Mouse (Mus musculus): ENCODE data around the gene Tctex1d1. TPM values are rescaled to one million over a fixed set of nuclear protein-coding genes. Genes with fewer than 3 reads are reported as not detected.
A peak's percentile ranks its signal among the peaks of the same experiment; 100 is the strongest.

Tctex1d1 gene
- total RNA-seq, 1 experiment from 2014 or later: not detected

DNA sequence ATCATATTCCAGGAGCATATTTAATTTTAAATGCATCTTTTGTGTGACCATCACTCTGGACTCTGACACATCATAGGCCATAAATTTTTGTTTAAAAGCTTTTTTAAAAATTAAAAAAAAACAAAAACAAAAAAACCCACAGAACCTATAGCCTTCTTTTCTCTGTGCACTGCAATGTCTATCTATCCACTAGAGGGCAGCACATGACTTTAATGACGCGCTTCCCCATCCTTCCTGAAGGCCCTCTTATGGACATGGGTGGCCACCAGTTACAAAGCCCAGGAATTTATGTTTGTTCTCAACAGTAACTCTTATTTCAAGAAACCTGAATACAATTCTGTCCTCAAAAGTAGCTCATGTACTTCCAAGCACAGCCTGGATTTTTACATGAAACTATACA is 8.5 kb downstream of the Tctex1d1 start:
- peak; percentile 77 for ATAC-seq (replicated peaks; ENCODE audit: insufficient number of reproducible peaks, low FRiP score, low TSS enrichment, poor library complexity, severe bottlenecking)

GRCm38 (mm10) chr4:102987325-102987724 is 8.9 kb downstream of the Tctex1d1 start:
- ATAC-seq (replicated peaks; ENCODE audit: insufficient number of reproducible peaks, low FRiP score, low TSS enrichment, poor library complexity, severe bottlenecking): no peak

DNA sequence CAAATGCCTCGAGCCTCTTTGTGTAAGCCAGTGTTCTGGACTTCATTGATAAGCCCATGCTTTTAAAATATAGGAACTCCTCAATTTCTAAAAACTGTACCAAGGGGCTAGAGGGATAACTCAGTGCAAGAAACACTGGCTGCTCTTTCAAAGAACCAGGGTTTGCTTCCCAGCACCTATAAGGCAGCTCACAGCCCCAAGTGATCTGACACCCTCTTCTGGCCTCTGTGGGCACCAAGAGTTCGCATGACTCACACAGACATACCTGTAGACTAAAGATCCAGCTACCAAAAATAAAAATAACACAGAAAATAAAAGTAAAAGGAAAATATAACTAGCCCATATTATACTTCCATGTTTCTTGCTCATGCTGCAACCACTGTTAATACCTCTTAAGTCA is 9.3 kb downstream of the Tctex1d1 start:
- no peak for ATAC-seq (replicated peaks; ENCODE audit: insufficient number of reproducible peaks, low FRiP score, low TSS enrichment, poor library complexity, severe bottlenecking)

- no peak for ATAC-seq (replicated peaks; ENCODE audit: insufficient number of reproducible peaks, low FRiP score, low TSS enrichment, poor library complexity, severe bottlenecking)
Observed at GRCm38 (mm10) chr4:102988526-102988925, 10.1 kb downstream of the Tctex1d1 start.

DNA sequence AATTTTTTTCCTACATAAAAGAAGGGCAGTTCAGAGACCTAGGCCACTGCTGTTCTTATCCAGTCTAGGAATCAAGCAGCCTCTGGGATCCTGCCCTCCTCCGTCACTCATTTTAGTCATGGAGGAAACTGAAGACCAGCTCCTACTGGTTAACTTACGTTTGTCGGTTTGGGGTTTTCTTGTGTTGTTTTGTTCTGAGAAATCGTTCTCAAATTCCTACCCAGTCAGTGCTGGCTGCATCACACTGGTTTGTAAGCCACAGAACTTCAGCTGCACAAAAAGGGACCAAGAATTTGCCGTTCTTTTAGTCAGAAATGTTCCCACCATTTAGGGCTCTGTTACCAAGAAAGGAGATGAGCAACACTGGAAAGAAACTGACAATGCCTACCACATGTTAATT is 11.0 kb downstream of the Tctex1d1 start:
- no peak for ATAC-seq (replicated peaks; ENCODE audit: insufficient number of reproducible peaks, low FRiP score, low TSS enrichment, poor library complexity, severe bottlenecking)

DNA sequence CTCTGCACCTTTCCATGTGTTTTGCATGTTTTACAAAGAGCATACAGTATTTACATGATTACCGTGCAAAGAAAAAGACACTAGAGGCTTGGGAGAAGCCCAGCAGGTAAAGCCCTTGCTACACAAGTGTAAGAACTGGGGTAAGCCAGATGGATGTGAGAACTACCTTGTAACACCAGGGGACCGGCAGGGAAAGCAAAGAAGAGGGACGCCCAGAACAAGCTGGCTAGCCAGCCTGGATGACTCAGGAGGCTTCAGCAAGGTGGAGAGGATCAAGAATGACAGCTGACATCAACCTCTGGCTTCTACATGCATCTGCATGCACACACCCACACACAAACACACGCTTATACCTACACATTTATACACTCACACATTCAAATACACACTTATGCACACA is 11.6 kb downstream of the Tctex1d1 start:
- no peak for ATAC-seq (replicated peaks; ENCODE audit: insufficient number of reproducible peaks, low FRiP score, low TSS enrichment, poor library complexity, severe bottlenecking)

DNA sequence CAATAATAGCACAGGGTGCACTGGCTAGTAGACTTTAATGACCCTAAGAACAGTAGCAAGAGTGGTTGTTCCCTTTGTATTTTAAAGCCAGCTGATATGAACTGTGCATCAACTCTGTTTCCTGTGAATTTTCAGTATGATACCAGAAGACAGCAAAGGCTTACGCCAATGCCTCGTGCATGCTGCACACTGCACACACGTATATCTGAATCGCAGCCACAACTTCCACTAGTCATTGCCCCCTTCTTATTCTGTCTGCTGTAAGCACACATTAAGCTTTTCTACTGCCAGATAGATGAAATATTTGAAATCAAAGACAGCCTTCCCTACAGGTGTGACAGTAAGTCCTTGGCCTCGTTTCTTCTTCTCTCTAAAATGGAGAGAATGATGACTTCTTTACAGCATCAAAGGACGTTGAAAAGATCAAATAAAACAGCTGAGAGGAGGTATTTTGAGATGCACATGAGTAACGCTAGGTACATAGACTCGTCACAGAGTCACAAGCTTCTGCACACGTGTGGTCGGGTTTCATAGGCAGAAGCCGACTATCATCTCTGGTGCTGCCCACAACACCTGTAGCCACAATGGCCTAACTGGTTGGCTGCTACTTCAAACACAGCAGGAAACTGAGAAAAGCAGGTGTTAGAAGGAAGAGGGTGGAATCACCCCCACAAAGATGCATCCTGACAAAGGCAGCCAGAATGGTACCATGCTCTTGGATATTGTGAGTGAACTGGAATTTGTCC is 12.4 kb downstream of the Tctex1d1 start:
- ATAC-seq (replicated peaks; ENCODE audit: insufficient number of reproducible peaks, low FRiP score, low TSS enrichment, poor library complexity, severe bottlenecking): no peak

- no peak for ATAC-seq (replicated peaks; ENCODE audit: insufficient number of reproducible peaks, low FRiP score, low TSS enrichment, poor library complexity, severe bottlenecking)
Observed at GRCm38 (mm10) chr4:102991685-102992084, 13.3 kb downstream of the Tctex1d1 start.

- ATAC-seq (replicated peaks; ENCODE audit: insufficient number of reproducible peaks, low FRiP score, low TSS enrichment, poor library complexity, severe bottlenecking): no peak
Observed at GRCm38 (mm10) chr4:103004681-103005080, 26.3 kb downstream of the Tctex1d1 start.

DNA sequence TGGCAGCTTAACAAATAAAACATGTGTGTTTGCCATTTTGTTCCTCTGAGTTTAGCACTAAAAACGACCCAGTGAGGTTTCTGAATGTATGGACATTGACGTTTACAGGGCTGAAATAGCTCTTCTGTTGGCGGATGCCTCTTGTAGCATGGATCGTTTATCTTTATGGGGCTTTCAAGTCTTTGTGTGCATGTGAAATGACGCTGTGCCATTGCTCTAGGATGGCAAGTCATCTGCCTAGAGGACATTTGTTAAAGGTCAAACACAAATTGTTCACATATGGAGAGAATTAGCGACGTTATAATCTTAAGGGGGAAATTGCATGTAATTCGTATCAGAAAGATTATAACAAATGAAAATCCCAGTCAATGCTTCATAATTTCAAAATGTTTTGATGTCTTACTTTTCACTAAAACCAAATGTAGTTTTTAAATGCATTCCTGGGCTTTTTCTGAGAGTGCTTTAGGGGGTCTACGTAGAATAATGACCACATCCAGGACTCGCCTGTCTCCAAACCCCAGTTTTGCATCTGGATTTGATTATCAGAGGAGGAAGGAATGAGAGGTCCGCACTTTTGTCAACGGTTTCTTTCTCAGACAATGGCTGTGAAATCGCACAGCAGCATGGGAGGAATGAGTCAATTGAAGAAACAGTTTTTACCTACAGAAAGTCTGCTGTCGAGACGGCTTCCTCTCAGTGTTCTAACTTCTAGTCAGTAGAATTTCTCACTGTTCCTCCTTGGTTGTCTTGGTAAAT is 27.0 kb downstream of the Tctex1d1 start:
- no peak for ATAC-seq (replicated peaks; ENCODE audit: insufficient number of reproducible peaks, low FRiP score, low TSS enrichment, poor library complexity, severe bottlenecking)

GRCm38 (mm10) chr4:103006266-103006665 is 27.9 kb downstream of the Tctex1d1 start:
- no peak for ATAC-seq (replicated peaks; ENCODE audit: insufficient number of reproducible peaks, low FRiP score, low TSS enrichment, poor library complexity, severe bottlenecking)

- ATAC-seq (replicated peaks; ENCODE audit: insufficient number of reproducible peaks, low FRiP score, low TSS enrichment, poor library complexity, severe bottlenecking): no peak
Observed at GRCm38 (mm10) chr4:103006943-103007418, 28.6 kb downstream of the Tctex1d1 start.

GRCm38 (mm10) chr4:103010734-103011133 is 32.3 kb downstream of the Tctex1d1 start:
- no peak for ATAC-seq (replicated peaks; ENCODE audit: insufficient number of reproducible peaks, low FRiP score, low TSS enrichment, poor library complexity, severe bottlenecking)

DNA sequence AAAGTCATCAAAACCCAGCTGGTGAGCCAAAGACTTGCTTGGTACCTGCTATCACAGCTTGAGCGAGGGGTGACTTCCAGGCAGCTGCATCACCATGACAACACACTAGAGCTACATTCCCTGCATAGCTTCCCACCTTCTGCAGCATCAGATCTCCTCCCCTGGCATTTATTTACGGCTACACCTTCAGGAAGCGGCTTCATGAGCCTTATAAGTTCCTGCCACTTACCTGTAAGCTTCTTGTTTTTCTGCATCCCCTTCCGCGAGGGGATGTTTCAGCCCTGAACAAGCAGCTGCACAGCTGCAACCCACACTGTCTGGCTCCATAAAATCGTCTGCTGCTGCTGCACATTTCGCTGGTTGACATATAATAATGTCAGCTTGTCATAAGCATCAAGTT is 33.4 kb downstream of the Tctex1d1 start:
- no peak for ATAC-seq (replicated peaks; ENCODE audit: insufficient number of reproducible peaks, low FRiP score, low TSS enrichment, poor library complexity, severe bottlenecking)

DNA sequence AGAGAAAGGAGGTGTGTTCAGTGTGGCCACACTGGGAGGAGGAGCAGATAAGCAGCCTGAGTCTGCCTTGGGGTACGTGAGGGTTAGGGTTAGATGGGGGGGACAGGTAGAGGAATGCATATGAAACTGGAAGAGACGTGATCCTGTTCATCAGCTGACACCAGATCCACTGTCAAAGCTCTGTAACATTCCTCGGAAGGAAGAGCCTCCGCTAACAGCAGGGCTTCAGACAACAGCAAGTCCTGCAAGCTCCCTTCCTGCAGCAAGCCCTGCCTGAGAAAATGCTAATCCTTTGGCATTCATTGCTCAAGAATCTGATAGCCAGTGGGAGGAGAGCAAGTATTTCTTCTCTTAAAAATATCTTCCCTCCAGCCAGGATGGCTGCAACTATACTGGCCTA is 35.1 kb downstream of the Tctex1d1 start:
- ATAC-seq (replicated peaks; ENCODE audit: insufficient number of reproducible peaks, low FRiP score, low TSS enrichment, poor library complexity, severe bottlenecking): no peak

GRCm38 (mm10) chr4:103026621-103027020 is 48.2 kb downstream of the Tctex1d1 start, which contains the start of gene Insl5:
TSS of gene Insl5 (minus strand) at chr4:103026842.
- no peak for ATAC-seq (replicated peaks; ENCODE audit: insufficient number of reproducible peaks, low FRiP score, low TSS enrichment, poor library complexity, severe bottlenecking)

- ATAC-seq (replicated peaks; ENCODE audit: insufficient number of reproducible peaks, low FRiP score, low TSS enrichment, poor library complexity, severe bottlenecking): no peak
Observed at GRCm38 (mm10) chr4:103027745-103028144, 49.3 kb downstream of the Tctex1d1 start.

- ATAC-seq (replicated peaks; ENCODE audit: insufficient number of reproducible peaks, low FRiP score, low TSS enrichment, poor library complexity, severe bottlenecking): no peak
Observed at GRCm38 (mm10) chr4:103028177-103029088, 50.0 kb downstream of the Tctex1d1 start.

Measured in monocyte, adult 5-6 weeks (primary cell).